Mouse (Mus musculus): ENCODE data around the gene Nol4l.

DNA sequence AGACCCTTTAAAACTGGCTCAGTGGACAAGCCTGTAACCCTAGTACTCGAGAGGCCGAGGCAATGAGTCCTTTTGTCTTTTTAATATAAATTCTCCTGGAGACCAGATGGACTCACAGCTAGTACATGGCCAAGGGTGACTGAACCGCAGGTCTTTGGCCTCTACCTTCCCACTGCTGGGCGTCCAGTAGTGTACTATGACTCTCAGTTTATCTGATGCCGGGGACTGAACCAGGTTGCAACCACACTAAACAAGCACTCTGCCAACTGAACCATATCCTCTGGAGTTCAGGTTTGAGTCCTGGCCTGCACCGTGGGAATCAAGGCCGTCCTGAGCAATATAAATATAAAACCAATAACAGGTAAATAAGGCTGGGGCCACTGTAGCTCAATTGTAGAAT, 24.8 kb upstream of the Nol4l start:
- no peak for TF ChIP-seq CTCF (IDR thresholded peaks at IDR 0.05)
- no peak for TF ChIP-seq EP300 (IDR thresholded peaks at IDR 0.05; ENCODE audit: insufficient read depth, low read depth, low read length)
